Mouse (Mus musculus) neural tube, embryonic 11.5 days (tissue): ENCODE measurements around the gene Atp1b1. TPM values are rescaled to one million over a fixed set of nuclear protein-coding genes. Genes with fewer than 3 reads are reported as not detected.

Source experiments
- ATAC-seq: fragments of 200-750 bp; cut with Nextera tagmentation; 2 replicates; pipeline ENCODE4 v1.8.0; 2017; ENCODE audit warnings: moderate number of reproducible peaks, mild to moderate bottlenecking, moderate TSS enrichment, moderate library complexity; ENCODE audit not compliant: insufficient read depth, low FRiP score, low TSS enrichment
- DNase-seq: peaks from one replicate; pipeline ENCODE4 v3.0.0-alpha.2; 2015; ENCODE audit warnings: low spot score
- H3K27ac ChIP-seq: fragments of 300-500 bp; sonication (generic); 2 replicates; pipeline ENCODE4 v1.5.1; 2014; ENCODE audit warnings: low read depth, mild to moderate bottlenecking, low read length
- H3K27me3 ChIP-seq: fragments of 300-500 bp; sonication (generic); 2 replicates; pipeline ENCODE4 v1.6.1; 2014; ENCODE audit warnings: mild to moderate bottlenecking, low read length, mixed read lengths; ENCODE audit not compliant: control insufficient read depth, insufficient read depth
- H3K36me3 ChIP-seq: fragments of 300-500 bp; sonication (generic); 2 replicates; pipeline ENCODE4 v1.6.1; 2014; ENCODE audit warnings: mild to moderate bottlenecking, low read length, moderate library complexity, mixed read lengths; ENCODE audit not compliant: control insufficient read depth, insufficient read depth
- H3K4me1 ChIP-seq: fragments of 300-500 bp; sonication (generic); 2 replicates; pipeline ENCODE4 v1.6.1; 2014; ENCODE audit warnings: low read length, mixed read lengths; ENCODE audit not compliant: control insufficient read depth, insufficient read depth
- H3K4me2 ChIP-seq: fragments of 300-500 bp; sonication (generic); 2 replicates; pipeline ENCODE4 v1.6.1; 2014; ENCODE audit warnings: low read depth, mild to moderate bottlenecking, moderate library complexity
- H3K4me3 ChIP-seq: fragments of 300-500 bp; sonication (generic); 2 replicates; pipeline ENCODE4 v1.5.1; 2014; ENCODE audit warnings: low read depth, low read length
- H3K9ac ChIP-seq: fragments of 300-500 bp; sonication (generic); 2 replicates; pipeline ENCODE4 v1.6.1; 2014; ENCODE audit warnings: mild to moderate bottlenecking, low read length
- H3K9me3 ChIP-seq: fragments of 300-500 bp; sonication (generic); 2 replicates; pipeline ENCODE4 v1.6.1; 2016; ENCODE audit warnings: low read length; ENCODE audit not compliant: control insufficient read depth
- WGBS: fragments of 180-500 bp; shearing (Covaris S2); extraction: QIAGEN DNeasy Blood & Tissue Kit; methylation state at CpG from one replicate; pipeline ENCODE4 v1.1.7; 2014; 5-methylcytosine and 5-hydroxymethylcytosine counted together
- polyA plus RNA-seq: library from polyadenylated mRNA; unstranded; fragments of >200 nt; fragmentation: Nextera tagmentation; extraction: Ambion mirVana; gene quantifications from 2 replicates; pipeline ENCODE4 v1.2.1, GENCODE M21; 2014

Gene Atp1b1
- polyA plus RNA-seq, 1 experiment from 2014 or later: 24.2 TPM

- DNase-seq (no peak), ATAC-seq (no peak)
- Histone ChIP-seq H3K9me3 (no peaks in the 10 kb centered on the region), H3K27ac (no peak overlapping the region), H3K4me1 (no peaks in the 10 kb centered on the region), H3K4me3 (no peak overlapping the region), H3K4me2 (no peak overlapping the region), H3K36me3 (no peaks in the 10 kb centered on the region), H3K9ac (no peak overlapping the region), H3K27me3 (no peaks in the 10 kb centered on the region)
- 83% methylated on average over 8 of the region's 8 CpGs for WGBS
Measured at GRCm38 (mm10) chr1:164419401-164419800, 38.8 kb downstream of the Atp1b1 start.

- ATAC-seq (no peak), DNase-seq (no peak)
- no peaks in the 10 kb centered on the region for H3K27me3 ChIP-seq
- no peaks in the 10 kb centered on the region for H3K36me3 ChIP-seq
- no peak overlapping the region for H3K4me3 ChIP-seq
- no peaks in the 10 kb centered on the region for H3K4me1 ChIP-seq
- H3K4me2 ChIP-seq: no peak overlapping the region
- whole genome bisulfite sequencing: 65% methylated on average over 10 of the region's 10 CpGs
- no peaks in the 10 kb centered on the region for H3K9me3 ChIP-seq
- H3K27ac ChIP-seq: no peak overlapping the region
- no peak overlapping the region for H3K9ac ChIP-seq
Measured at GRCm38 (mm10) chr1:164418320-164418719, 39.8 kb downstream of the Atp1b1 start.

- Histone ChIP-seq H3K4me2 (no peak overlapping the region), H3K4me1 (no peaks in the 10 kb centered on the region), H3K27ac (no peak overlapping the region), H3K9ac (no peak overlapping the region), H3K27me3 (no peaks in the 10 kb centered on the region), H3K36me3 (no peaks in the 10 kb centered on the region), H3K4me3 (no peak overlapping the region), H3K9me3 (no peaks in the 10 kb centered on the region)
- ATAC-seq (no peak), DNase-seq (no peak)
- 83% methylated on average over 3 of the region's 3 CpGs for WGBS
Measured at GRCm38 (mm10) chr1:164417604-164418003, 40.6 kb downstream of the Atp1b1 start.

- H3K36me3 ChIP-seq: no peaks in the 10 kb centered on the region
- H3K27me3 ChIP-seq: no peaks in the 10 kb centered on the region
- H3K4me3 ChIP-seq: no peak overlapping the region
- ATAC-seq: no peak
- no peaks in the 10 kb centered on the region for H3K4me1 ChIP-seq
- no peak overlapping the region for H3K4me2 ChIP-seq
- H3K9ac ChIP-seq: no peak overlapping the region
- WGBS: 89% methylated on average over 12 of the region's 12 CpGs
- no peak overlapping the region for H3K27ac ChIP-seq
- no peaks in the 10 kb centered on the region for H3K9me3 ChIP-seq
- no peak for DNase-seq
Measured at GRCm38 (mm10) chr1:164416692-164417394, 41.3 kb downstream of the Atp1b1 start.

GRCm38 (mm10) chr1:164415347-164415751 is 42.8 kb downstream of the Atp1b1 start:
- Histone ChIP-seq H3K9ac (no peak overlapping the region), H3K9me3 (no peaks in the 10 kb centered on the region), H3K27me3 (no peaks in the 10 kb centered on the region), H3K4me2 (no peak overlapping the region), H3K4me3 (no peak overlapping the region), H3K4me1 (no peaks in the 10 kb centered on the region), H3K36me3 (no peaks in the 10 kb centered on the region), H3K27ac (no peak overlapping the region)
- DNase-seq (no peak), ATAC-seq (no peak)
- 73% methylated on average over 2 of the region's 2 CpGs for WGBS

- ATAC-seq: no peak
- Histone ChIP-seq H3K27ac (no peak overlapping the region), H3K36me3 (no peaks in the 10 kb centered on the region), H3K9me3 (no peaks in the 10 kb centered on the region), H3K4me2 (no peak overlapping the region), H3K27me3 (no peaks in the 10 kb centered on the region), H3K9ac (no peak overlapping the region), H3K4me3 (no peak overlapping the region), H3K4me1 (peaks cover under 1% of the 10 kb centered on the region; the same call in 1 of the 2 replicates)
- 91% methylated on average over 11 of the region's 11 CpGs for WGBS
- no peak for DNase-seq
Measured at GRCm38 (mm10) chr1:164413608-164414007, 44.5 kb downstream of the Atp1b1 start.

- no peak overlapping the region for H3K4me3 ChIP-seq
- no peak overlapping the region for H3K4me2 ChIP-seq
- peaks cover 3% of the 10 kb centered on the region; the same call in 1 of the 2 replicates for H3K4me1 ChIP-seq
- no peaks in the 10 kb centered on the region for H3K36me3 ChIP-seq
- WGBS: 95% methylated on average over 9 of the region's 9 CpGs
- no peak overlapping the region for H3K9ac ChIP-seq
- no peaks in the 10 kb centered on the region for H3K27me3 ChIP-seq
- no peak overlapping the region for H3K27ac ChIP-seq
- no peak for ATAC-seq
- no peak for DNase-seq
- H3K9me3 ChIP-seq: no peaks in the 10 kb centered on the region
Measured at GRCm38 (mm10) chr1:164412906-164413305, 45.2 kb downstream of the Atp1b1 start.

- no peak overlapping the region for H3K27ac ChIP-seq
- H3K36me3 ChIP-seq: no peaks in the 10 kb centered on the region
- H3K27me3 ChIP-seq: no peaks in the 10 kb centered on the region
- no peak overlapping the region for H3K4me3 ChIP-seq
- DNase-seq (no peak), ATAC-seq (no peak)
- no peak overlapping the region for H3K9ac ChIP-seq
- peaks cover 3% of the 10 kb centered on the region; the same call in 1 of the 2 replicates for H3K4me1 ChIP-seq
- no peaks in the 10 kb centered on the region for H3K9me3 ChIP-seq
- WGBS: 90% methylated on average over 7 of the region's 7 CpGs
- H3K4me2 ChIP-seq: no peak overlapping the region
Measured at GRCm38 (mm10) chr1:164411306-164411705, 46.8 kb downstream of the Atp1b1 start.

- H3K4me3 ChIP-seq: no peak overlapping the region
- H3K4me2 ChIP-seq: no peak overlapping the region
- H3K27me3 ChIP-seq: no peaks in the 10 kb centered on the region
- H3K36me3 ChIP-seq: no peaks in the 10 kb centered on the region
- no peaks in the 10 kb centered on the region for H3K9me3 ChIP-seq
- ATAC-seq: no peak
- no peak overlapping the region for H3K9ac ChIP-seq
- DNase-seq: no peak
- 35% methylated on average over 2 of the region's 2 CpGs for WGBS
- H3K27ac ChIP-seq: no peak overlapping the region
- peaks cover 3% of the 10 kb centered on the region; the same call in 1 of the 2 replicates for H3K4me1 ChIP-seq
Measured at GRCm38 (mm10) chr1:164408655-164409054, 49.5 kb downstream of the Atp1b1 start.
